Mouse (Mus musculus) T-helper 2 cell (primary cell): ENCODE measurements around the gene Zfp523.

ENCODE experiments used
- in situ Hi-C: fragments of 300-600 bp; cut with MboI, MseI; formaldehyde crosslinking; loops from one replicate; pipeline ENCODE4 v1.15.1; 2025; ENCODE audit warnings: high pct_unique_total_duplicates

Gene Zfp523

DNA sequence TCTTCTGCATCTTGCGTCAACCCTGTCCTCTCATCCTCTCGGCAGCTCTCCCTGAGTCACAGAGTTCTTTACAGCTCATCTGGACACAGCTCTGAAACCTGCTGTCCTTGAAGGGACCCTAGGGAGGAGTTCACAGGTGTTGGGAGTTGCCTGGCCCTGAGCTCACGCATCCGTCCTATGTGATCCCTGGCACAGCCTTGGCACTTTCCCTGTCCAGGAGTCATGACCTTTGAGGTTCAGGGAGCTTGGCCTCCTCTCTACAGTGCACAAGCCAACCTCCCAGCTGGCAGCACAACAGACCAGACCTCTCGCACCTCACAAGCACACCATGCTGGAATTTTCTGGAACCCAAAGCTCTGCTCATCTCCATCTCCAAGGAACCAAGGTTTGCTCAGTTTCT lies 63.9 kb downstream of the Zfp523 start:
- in situ Hi-C loops: loop anchor here (10.0 kb wide), 1 partner anchor 1734 kb away; the partner anchor contains the start of gene Mdga1

DNA sequence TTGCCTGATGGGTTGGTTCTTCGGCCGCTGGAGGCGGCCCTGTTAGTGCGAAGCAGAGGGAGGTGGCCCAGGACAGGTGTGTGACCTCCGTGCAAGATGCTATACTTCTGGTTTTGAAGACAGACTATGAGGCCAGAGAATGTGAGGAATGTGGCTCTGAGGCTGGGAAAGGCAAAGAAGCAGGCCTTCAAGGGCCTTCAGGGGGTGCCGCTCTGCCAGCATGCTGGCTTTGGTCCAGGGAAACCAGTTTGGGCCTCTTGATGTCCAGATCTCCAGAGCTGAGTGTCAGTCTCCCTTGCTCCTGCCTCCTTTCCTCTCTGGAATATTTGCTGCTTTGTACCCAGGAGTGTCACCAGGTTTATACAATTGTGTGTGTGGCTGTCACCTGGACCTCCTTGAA lies 65.4 kb downstream of the Zfp523 start:
- in situ Hi-C loops: loop anchor here (10.0 kb wide), 1 partner anchor 1733 kb away; the partner anchor contains the start of gene Mdga1

DNA sequence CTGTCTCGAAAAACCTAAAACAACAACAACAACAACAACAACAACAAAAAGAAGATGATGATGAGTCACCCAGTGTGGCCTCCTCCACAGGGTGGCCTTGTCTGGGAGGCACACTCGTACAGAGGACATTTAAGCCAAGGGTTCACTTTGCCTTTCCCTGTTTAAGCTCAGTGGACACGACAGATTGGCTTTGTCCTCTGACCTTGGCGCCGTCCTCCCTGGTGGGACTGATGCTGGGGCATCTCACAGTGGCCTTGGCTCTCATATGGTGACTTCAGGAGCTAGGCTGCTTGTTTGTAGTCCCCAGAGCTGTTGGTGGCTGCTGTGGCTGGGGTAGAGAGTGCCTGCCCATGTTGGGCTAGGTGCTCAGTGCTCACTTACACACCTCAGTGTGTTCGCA lies 67.3 kb downstream of the Zfp523 start:
- in situ Hi-C loops: loop anchor here (10.0 kb wide), 1 partner anchor 1731 kb away; the partner anchor contains the start of gene Mdga1

DNA sequence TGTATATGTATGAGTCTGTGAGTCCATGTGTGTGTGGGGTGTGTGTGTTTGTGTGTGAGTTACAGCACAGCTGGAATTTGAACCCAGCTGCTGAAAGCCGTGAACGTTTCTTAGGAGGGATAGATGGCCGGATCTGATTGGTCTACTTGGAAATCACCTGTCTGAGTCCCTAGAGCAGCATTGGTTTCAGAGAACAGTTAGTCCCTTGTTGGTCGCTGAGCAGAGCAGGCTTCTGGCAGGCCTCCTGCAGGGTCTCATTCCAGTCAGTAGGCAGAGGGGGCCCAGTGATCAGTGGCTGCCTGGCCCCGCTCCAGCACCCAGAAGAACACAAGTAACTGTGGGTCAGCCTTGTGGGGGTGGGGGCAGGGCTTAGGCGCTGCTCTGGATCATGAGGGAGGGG lies 67.8 kb downstream of the Zfp523 start:
- in situ Hi-C loops: loop anchor here (10.0 kb wide), 1 partner anchor 1730 kb away; the partner anchor contains the start of gene Mdga1

DNA sequence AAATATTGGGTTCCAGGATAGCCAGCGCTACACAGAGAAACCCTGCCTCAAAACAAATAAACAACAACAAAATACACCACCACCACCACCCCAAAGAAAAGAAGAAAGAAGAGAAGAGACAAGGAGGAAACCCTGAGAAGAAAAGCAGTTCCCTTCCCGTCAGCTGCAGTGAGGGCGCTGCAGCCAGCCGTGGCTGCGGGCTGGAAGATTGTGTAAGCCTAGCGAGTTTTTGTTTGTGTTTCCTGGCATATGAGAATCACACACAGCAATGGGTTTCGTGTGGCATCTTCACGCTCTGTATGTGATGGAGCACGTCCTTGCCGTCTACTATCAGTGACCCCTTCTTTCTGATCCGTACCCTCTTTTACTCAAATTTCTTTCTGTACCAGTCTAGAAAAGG lies 69.7 kb downstream of the Zfp523 start:
- in situ Hi-C loops: loop anchor here (10.0 kb wide), 1 partner anchor 1728 kb away; the partner anchor contains the start of gene Mdga1

DNA sequence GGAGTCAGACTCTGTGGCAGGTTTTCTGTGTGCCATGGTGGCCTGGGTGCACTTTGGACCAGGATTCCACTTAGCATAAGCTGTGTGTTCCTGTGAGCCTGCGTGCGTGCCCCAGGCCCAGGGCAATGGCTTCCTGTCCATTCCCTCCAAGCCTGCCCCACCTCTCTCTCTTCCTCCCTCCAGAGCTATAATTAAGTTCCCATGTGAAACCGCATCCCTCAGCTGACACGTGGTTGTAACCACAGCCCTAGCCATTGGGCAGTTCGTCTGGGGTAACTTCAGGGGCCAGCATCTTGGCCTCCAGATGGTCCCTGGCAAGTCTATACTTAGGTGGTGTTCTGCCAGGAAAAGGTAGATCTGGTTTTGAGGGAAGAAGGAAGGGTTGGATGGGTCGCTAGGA lies 70.7 kb downstream of the Zfp523 start:
- in situ Hi-C loops: loop anchor here (10.0 kb wide), 1 partner anchor 1727 kb away; the partner anchor contains the start of gene Mdga1

DNA sequence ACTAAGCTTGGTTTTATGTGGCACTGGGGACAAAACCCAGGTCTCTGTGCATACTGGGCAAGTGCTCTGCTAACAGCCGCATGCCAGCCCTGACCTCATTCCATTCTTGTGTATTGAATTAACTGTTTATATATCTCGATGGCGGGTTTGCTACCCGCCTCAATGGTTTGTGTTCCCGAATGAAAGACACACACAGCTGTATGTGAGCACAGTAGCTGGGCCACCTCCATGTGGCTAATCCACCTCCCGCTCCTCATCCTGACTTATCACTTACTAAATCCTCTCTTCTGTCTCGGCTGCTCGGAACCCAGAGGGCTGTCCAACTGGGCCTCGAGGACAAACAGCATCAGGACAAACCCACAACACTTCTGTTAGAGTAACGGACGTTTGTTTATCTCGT lies 72.1 kb downstream of the Zfp523 start:
- in situ Hi-C loops: loop anchor here (10.0 kb wide), 1 partner anchor 1726 kb away; the partner anchor contains the start of gene Mdga1

DNA sequence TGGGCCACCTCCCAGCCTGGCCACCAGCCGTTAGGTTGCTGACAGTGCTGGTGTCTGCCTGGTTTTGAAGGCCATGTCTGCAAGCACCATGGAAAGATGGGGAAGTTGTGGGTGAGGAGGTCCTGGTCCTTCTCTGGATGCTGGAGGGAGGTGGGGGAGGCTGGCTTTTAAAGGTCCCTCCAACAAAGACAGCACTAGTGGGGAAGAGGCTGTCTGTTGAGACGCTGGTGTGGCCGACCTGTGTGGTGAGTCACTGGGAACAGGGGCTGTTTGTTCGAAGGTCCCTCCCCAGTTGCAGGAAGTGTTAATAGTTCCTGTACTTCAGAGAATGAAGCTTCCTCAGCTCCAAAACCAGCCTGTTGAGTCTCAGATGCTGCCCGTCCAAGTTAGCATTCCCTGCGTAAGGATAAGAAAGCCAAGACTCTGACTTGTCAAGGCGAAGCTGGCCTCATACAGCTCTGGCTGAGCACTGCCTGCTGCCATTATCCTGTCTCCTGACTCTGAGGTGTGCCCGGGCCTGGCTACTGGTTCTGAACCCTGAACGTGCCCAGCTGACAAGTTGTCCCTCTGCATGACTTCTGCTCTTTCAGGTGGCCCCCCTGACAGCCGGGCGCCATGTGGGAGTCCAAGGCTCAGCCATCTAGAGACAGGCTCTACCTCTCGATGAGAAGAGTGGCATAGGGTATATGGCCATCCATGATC lies 74.8 kb downstream of the Zfp523 start:
- in situ Hi-C loops: no loop called here

DNA sequence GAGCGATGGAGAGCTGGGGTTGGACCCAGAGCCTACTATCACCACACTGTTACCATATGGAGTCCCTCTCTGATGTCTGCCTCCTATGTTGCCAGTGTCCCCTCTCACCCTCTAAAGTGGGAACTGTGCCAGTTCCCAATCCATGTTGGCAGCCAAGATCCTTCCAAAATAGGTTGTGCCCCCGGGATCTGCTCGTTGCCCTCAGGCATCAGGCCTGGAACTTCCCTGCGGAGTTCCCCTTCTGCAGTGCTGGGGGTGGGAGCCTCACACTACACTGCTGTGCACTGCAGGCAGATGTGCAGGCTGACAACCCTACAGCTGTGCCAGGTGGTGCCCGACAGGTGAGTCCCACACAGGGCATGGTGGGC lies 75.3 kb downstream of the Zfp523 start:
- in situ Hi-C loops: no loop called here

DNA sequence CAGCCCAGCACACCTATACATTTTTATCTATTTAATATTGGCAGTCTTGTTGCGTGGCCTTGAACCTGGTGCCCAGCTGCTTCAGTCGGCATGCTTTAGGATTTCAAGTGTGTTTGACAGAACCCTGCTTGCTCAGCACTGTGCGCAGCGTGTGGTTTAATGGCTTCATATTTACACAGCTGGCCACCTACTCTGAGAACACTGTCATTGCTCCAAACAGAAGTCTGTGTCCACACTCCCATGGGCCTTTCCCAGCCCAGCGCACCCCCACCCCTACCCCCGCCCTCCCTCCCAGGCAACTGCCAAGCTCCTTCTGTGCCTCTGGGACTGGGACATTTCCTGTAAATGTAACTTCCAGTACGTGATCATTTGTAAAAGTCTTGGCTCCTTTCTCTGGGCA lies 76.3 kb downstream of the Zfp523 start:
- in situ Hi-C loops: no loop called here

DNA sequence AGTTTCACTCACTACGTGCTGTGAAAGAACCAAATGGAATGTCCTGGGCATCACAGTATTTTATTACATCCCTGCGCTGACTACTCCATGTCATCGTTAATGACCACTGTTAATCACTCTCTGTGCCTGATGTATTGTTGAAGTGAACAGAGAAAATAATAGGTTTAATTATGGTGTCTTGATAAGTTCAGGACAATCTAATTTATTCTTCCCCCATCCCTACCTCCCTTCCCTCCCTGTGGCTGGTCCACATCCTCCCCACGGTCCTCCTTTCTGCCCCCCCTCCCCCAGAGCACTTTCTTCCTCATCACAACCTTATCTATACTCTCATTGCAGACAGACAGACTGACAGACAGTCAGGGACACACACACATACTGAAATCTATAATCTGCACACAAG lies 77.9 kb downstream of the Zfp523 start:
- in situ Hi-C loops: no loop called here
